Mouse (Mus musculus) embryonic fibroblast, embryonic 13.5 days (primary cell): Measurements from ENCODE around the gene F10. TPM values are rescaled to one million over a fixed set of nuclear protein-coding genes. Genes with fewer than 3 reads are reported as not detected.

Experiments used
- H3K27ac ChIP-seq: 2 replicates; pipeline ENCODE4 v1.5.1; 2012; ENCODE audit warnings: low read length, control low read depth, inconsistent platforms; ENCODE audit not compliant: insufficient read depth
- H3K4me1 ChIP-seq: 2 replicates; pipeline ENCODE4 v1.6.1; 2011; ENCODE audit warnings: low read length; ENCODE audit not compliant: control insufficient read depth, insufficient read depth
- H3K4me3 ChIP-seq: 2 replicates; pipeline ENCODE4 v1.5.1; 2011; ENCODE audit warnings: mild to moderate bottlenecking, control low read depth, low read length; ENCODE audit not compliant: insufficient read depth
- CTCF ChIP-seq: IDR thresholded peaks from 2 replicates; pipeline ENCODE4 v1.5.1; 2011; ENCODE audit warnings: mild to moderate bottlenecking, control low read depth, low read length, moderate library complexity, borderline replicate concordance; ENCODE audit not compliant: insufficient read depth
- POLR2A ChIP-seq: IDR thresholded peaks from 2 replicates; pipeline ENCODE4 v1.6.1; 2011; ENCODE audit warnings: low read depth, mild to moderate bottlenecking, control low read depth, low read length, moderate library complexity
- polyA plus RNA-seq: library from polyadenylated mRNA; stranded (reverse); fragments of >200 nt; gene quantifications from 2 replicates; pipeline ENCODE4 v1.2.4, GENCODE M21; 2011; ENCODE audit warnings: low read depth; ENCODE audit not compliant: missing spikeins, insufficient read length

F10 gene
- not detected in 2 replicates for polyA plus RNA-seq

- TF ChIP-seq CTCF (no peak), POLR2A (no peak)
- no peaks in the 10 kb centered on the region for H3K4me1 ChIP-seq
- no peak within 1 kb of the TSS for H3K4me3 ChIP-seq
- no peak within 1 kb of the TSS for H3K27ac ChIP-seq
Observed at GRCm38 (mm10) chr8:13037015-13037414, at the start of gene F10. TSS of gene F10 (plus strand) at chr8:13037308.

- no peak overlapping the region for H3K4me3 ChIP-seq
- no peak for TF ChIP-seq CTCF
- no peak for TF ChIP-seq POLR2A
Observed at GRCm38 (mm10) chr8:12987571-12987970, 49.5 kb upstream of the F10 start.

GRCm38 (mm10) chr8:12988722-12989430 lies 48.2 kb upstream of the F10 start:
- Histone ChIP-seq H3K4me3 (no peak overlapping the region), H3K27ac (no peak overlapping the region), H3K4me1 (no peaks in the 10 kb centered on the region)
- TF ChIP-seq CTCF (peak; percentile 74), POLR2A (no peak)

More at GRCm38 (mm10) chr8:12987571-12987970, 49.5 kb upstream of the F10 start:
- Histone ChIP-seq H3K27ac (no peak overlapping the region), H3K4me1 (no peaks in the 10 kb centered on the region)

GRCm38 (mm10) chr8:12991411-12991810 lies 45.7 kb upstream of the F10 start:
- H3K27ac ChIP-seq: no peak overlapping the region
- TF ChIP-seq CTCF (no peak), POLR2A (no peak)
- peaks cover 13% of the 10 kb centered on the region for H3K4me1 ChIP-seq
- no peak overlapping the region for H3K4me3 ChIP-seq

- TF ChIP-seq POLR2A (no peak), CTCF (no peak)
- H3K4me3 ChIP-seq: no peak overlapping the region
- H3K4me1 ChIP-seq: peaks cover 17% of the 10 kb centered on the region
- H3K27ac ChIP-seq: no peak overlapping the region
Observed at GRCm38 (mm10) chr8:12994468-12994867, 42.6 kb upstream of the F10 start.

GRCm38 (mm10) chr8:12995481-12995880 lies 41.6 kb upstream of the F10 start:
- H3K27ac ChIP-seq: peak overlapping the region; percentile 88
- peaks cover 17% of the 10 kb centered on the region for H3K4me1 ChIP-seq
- TF ChIP-seq POLR2A (no peak), CTCF (no peak)
- no peak overlapping the region for H3K4me3 ChIP-seq

GRCm38 (mm10) chr8:12996831-12997275 lies 40.3 kb upstream of the F10 start:
- H3K27ac ChIP-seq: peak overlapping the region; percentile 81
- TF ChIP-seq POLR2A (no peak), CTCF (no peak)
- H3K4me1 ChIP-seq: peaks cover 17% of the 10 kb centered on the region

GRCm38 (mm10) chr8:12998331-12998730 lies 38.8 kb upstream of the F10 start:
- H3K4me3 ChIP-seq: no peak overlapping the region
- H3K4me1 ChIP-seq: peaks cover 17% of the 10 kb centered on the region
- TF ChIP-seq CTCF (no peak), POLR2A (no peak)
- no peak overlapping the region for H3K27ac ChIP-seq

More at GRCm38 (mm10) chr8:12996831-12997275, 40.3 kb upstream of the F10 start:
- H3K4me3 ChIP-seq: peak overlapping the region; percentile 14

- no peak for TF ChIP-seq CTCF
- TF ChIP-seq POLR2A: no peak
- Histone ChIP-seq H3K4me3 (no peak overlapping the region), H3K4me1 (peaks cover 16% of the 10 kb centered on the region), H3K27ac (no peak overlapping the region)
Observed at GRCm38 (mm10) chr8:12999793-13000192, 37.3 kb upstream of the F10 start.

GRCm38 (mm10) chr8:13007458-13007857 lies 29.6 kb upstream of the F10 start:
- H3K4me3 ChIP-seq: no peak overlapping the region
- H3K4me1 ChIP-seq: no peaks in the 10 kb centered on the region
- H3K27ac ChIP-seq: no peak overlapping the region
- TF ChIP-seq POLR2A (no peak), CTCF (no peak)

- Histone ChIP-seq H3K4me3 (no peak overlapping the region), H3K27ac (no peak overlapping the region), H3K4me1 (no peaks in the 10 kb centered on the region)
- TF ChIP-seq CTCF (no peak; the same call in 1 of the 2 replicates), POLR2A (no peak)
Observed at GRCm38 (mm10) chr8:13010313-13010712, 26.8 kb upstream of the F10 start.

GRCm38 (mm10) chr8:13019560-13019959 lies 17.5 kb upstream of the F10 start:
- Histone ChIP-seq H3K4me1 (no peaks in the 10 kb centered on the region), H3K27ac (no peak overlapping the region), H3K4me3 (no peak overlapping the region)
- TF ChIP-seq POLR2A: no peak
- TF ChIP-seq CTCF: no peak
